Mouse (Mus musculus): ENCODE data around the gene Olfr283.
A peak's percentile ranks its signal among the peaks of the same experiment; 100 is the strongest.
"Not testable (repeated sequence)": the region's sequence is repeated elsewhere in the genome, so short reads cannot be mapped to it uniquely, and the experiment has no call there.

The Olfr283 gene

DNA sequence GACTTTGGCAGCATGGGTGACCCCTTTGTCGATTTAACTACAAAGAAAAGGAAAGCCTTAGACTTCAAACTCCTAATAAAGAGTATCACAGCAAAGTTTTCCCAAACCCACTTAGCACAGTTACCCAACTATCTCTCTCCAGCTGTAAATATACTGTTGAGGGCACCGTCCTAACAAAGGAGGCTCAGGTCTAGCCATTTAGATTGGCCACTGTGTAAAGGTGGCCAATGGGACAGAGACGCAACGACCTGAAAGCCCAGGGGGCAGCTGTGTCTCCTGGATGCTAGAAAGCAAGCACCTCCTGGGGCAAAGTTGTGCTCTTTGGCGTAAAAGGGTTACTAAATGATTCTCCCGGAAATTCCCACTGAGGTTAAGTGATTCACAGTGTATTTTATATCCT is at the start of gene Olfr283:
Olfr283 (minus strand) TSS at position 101 of the 400 bp plus-strand sequence.
- DNase-seq (ENCODE audit: low spot score) = no peak

DNA sequence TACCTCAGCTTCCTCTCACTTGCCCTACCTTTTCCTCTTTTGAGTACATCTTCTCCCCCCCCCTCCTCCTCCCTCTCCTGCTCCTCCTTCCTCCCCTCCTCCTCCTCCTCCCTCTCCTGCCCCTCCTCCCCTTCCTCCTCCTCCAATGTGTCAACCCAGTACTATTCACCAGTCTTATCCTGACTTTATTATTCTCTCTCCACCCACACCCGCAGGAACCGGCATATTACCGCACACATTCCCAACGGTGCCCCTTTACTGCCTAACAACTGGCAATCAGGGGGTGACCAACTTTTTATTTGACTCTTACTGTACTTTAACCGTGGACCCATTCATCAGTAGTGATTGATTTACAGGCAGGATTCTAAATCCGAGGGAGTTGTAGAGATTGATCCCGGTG is 44.4 kb upstream of the Olfr283 start:
- DNase-seq (ENCODE audit: low spot score) = no peak

DNA sequence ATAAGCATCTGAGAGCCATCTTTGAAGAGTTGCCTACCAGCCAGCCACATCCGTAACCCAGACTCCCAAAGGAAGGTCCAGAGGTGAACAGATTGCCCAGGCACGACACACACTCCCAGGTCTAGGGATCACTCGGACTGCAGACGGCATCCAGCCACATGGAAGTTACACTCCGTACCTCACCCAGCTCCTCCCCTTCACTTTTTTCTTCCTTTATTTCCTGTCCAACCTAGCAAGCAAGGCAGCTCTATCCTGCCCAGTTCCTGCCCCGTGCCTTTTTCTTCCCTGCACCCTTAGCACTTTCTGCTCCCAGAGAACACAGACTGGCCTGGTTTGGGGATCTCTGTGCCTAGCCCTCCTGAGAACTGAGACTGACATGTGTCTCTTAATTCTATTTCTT is 44.0 kb upstream of the Olfr283 start:
- no peak for DNase-seq (ENCODE audit: low spot score)

DNA sequence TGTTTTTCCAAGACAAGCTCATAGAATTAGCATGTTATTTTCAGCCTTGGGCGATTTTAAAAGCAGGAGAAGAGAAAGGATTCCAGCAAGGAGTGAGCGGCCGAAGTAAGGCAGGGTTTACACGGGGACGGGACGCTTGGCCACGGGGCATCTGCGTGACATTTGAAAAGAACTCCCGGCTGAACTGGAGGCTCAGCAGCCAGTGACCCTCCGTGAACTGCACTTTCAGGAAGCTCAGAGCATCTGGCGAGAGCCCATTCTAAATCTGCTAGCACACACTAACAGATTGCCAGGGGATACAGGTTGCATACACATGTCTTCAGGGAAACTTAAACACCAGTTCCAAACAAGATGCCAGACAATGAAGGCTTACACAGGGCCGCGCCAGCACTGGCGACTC is 43.6 kb upstream of the Olfr283 start:
- DNase-seq (ENCODE audit: low spot score) = no peak

DNA sequence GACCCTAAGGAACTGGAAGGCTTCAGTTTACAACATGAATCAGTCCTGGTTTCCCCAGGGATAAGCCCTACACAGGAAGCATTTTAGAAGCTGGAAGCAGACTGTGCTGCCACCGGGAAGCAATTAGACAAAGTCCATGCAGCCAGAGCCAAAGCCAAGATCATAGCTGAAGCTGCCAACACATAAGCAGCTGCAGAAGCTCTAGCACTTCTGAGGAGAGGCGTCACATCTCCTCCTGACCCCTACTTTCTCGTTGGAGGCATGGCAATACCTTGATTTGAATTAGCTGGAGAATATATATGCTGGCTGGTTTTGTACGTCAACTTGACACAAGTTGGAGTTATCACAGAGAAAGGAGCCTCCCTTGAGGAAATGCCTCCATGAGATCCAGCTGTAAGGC is 40.2 kb upstream of the Olfr283 start:
- DNase-seq (ENCODE audit: low spot score) = no peak

DNA sequence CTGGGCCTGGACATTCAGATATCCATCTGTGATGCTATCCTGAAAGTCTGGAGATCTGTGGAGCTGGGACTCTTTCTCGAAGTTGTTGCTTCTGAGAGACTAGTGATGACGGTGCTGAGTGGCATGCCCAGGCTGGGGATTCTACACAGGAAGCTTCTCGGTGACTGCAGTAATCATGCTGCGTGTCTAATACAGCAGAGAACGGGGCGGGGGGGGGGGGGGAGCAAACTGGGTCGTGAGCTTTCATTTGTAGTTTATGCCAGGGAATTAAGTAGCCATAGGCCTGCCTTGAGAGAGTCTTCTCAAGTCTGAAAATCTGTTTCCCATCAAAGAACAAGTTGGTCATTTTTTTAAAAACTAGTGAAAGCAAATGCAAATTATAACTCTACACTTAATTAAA is 37.4 kb upstream of the Olfr283 start:
- DNase-seq (ENCODE audit: low spot score) = no peak

DNA sequence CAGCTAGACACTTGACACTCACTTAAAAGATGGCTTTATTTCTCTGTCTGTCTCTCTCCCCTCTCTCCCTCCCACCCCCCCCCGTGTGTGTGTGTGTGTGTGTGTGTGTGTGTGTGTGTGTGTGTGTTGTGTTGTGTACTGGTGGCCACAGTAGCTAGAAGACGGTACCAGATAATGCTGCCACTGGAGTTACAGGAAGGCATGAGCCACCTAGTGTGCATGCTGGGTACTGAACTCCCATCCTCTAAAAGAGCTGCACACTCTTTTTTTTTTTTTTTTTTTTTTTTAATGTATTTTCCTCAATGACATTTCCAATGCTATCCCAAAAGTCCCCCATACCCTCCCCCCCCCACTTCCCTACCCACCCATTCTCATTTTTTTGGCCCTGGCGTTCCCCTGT is 36.5 kb upstream of the Olfr283 start:
- DNase-seq (ENCODE audit: low spot score) = not testable (repeated sequence)

DNA sequence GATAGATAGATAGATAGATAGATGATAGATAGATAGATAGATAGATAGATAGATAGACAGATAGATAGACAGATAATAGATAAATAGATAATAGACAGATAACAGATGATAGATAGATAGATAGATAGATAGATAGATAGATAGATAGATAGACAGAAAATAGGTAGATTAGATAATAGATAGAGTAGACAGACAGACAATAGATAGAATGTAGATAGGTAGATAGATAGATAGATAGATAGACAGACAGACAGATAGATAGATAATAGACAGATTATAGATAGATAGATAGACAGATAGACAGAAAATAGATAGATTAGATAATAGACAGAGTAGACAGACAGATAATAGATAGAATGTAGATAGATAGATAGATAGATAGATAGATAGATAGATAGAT is 36.1 kb upstream of the Olfr283 start:
- not testable (repeated sequence) for DNase-seq (ENCODE audit: low spot score)

DNA sequence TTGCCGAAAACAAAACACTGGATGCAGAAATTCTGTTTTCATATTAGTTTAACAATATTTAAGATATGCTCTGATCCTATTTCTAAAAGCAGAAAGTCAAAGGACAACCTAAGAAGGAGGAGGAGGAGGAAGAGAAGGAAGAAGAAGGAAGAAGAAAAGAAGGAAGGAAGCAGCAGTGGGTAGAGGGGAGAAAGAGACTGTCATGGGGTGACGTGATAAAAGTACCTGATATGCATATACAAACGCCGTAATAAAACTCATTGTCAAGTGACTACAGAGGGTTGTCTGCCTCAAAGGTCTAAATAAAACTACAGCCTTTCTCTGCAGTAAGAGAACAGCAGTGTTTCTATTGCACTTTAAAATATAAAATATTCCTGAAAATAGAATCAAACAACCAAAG is 35.2 kb upstream of the Olfr283 start:
- DNase-seq (ENCODE audit: low spot score) = no peak

DNA sequence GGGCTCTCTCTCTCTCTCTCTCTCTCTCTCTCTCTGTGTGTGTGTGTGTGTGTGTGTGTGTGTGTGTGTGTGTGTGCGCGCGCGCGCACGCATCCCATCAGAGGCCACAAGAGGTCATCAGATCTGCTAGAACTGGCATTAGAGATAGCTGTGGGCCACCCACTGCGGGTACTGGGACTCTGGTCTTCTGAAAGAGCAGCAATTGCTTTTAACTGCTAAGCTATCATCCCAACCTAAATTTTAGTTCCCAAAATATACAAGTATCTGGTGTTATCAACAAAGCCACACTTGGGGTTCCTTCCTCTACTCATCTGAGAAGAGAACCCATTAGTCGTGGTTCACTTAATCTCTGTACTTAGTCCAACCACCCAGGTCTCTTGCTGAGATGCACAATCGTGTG is 29.5 kb upstream of the Olfr283 start:
- no peak for DNase-seq (ENCODE audit: low spot score)

DNA sequence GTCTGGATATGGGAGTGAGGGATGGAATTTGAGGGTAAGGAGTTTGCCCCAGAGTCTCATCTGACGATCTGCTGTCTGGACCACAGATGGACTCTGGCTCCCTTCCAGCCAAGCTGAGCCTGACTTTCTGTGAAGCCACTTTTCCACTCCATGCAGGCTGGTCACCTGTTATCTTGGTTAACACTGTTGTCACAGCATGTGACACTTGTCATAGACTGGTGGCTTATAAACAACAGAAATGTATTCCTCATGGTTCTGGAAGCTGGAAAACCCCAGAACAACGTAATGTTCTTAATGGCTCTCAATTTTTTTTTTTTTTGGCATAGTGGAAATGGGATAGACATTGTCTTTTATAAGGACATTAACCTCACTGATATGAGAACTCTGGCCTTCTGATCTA is 28.9 kb upstream of the Olfr283 start:
- no peak for DNase-seq (ENCODE audit: low spot score)

DNA sequence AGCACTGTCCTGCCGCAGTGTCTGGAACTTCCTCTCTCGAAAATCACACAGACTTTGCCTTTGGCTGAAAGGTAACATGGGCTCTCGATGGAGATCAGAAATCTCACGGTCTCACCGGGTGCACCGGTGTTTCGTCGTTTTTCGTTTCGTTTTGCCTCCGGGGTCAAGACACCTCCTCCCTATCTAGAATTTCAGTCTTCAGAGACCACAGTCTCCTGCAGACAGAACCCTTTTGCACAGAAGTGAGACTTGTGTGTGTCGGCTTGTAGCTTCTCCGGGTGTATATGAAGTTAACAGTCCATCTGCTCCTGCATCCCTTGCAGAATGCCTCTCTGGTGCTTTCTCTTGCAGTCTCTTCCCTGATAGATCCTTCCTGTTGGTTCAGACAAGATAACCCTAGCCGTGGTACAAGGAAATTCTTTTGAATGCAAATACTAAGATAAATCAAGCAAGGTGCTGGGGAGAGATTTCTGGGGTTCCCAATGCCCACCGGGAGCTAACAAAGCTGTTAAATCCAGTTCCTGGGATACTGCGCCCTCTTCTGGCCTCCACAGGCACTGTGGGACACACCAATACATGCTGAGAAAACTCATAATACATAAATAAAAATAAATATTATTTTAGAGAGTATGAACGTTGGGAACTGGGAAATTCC is 27.8 kb upstream of the Olfr283 start:
- peak; percentile 31 for DNase-seq (ENCODE audit: low spot score)

DNA sequence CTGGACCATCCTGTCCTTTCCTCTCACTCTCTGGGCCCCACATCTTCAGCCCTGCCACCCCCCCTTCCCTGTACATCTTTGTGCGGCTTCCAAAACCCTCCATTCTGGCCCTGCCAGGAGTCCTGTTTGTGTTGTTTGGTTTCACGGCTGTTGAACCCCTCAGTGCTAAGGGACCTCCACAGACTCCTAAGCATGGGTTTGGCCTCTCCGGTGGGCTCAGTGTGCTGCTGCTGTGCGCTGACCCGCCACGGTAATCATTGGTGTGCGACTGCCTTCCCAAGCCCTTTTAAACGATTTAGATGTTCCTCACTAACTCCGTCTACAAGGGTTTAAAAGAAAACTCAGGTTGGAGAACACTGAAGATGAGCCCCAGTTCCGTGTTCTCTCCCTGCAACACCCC is 21.6 kb upstream of the Olfr283 start:
- no peak for DNase-seq (ENCODE audit: low spot score)

DNA sequence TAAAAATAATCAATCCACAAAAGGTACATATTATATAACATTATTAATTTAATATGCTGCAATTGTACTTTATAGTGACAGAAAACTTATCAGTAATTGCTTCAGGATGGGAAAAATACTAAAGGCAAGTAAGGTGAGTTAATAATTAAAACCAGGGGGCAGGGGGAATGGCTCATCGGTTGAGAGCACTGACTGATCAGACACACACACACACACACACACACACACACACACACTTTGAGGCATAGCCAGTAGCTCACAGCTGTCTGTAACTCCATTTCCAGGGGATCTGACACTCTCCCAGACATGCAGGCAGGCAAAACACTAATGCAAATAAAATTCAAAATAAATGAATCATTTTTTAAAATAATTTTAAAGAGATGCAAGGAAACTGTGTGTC is 16.4 kb upstream of the Olfr283 start:
- no peak for DNase-seq (ENCODE audit: low spot score)

DNA sequence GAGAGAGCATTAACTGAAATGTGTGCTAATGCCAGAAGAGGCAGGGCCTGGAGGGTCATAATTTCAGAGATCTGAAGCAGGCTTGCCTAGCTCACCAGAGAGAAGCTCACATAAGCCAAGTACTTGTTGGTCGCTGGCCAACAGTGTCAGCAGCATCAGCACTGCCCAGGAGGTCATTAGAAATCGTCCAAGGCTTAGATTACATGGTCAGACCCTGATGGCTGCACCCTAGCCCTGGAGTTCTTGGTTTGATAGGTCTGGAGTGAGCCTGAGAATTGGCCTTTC is 11.1 kb upstream of the Olfr283 start:
- DNase-seq (ENCODE audit: low spot score) = peak; percentile 11

DNA sequence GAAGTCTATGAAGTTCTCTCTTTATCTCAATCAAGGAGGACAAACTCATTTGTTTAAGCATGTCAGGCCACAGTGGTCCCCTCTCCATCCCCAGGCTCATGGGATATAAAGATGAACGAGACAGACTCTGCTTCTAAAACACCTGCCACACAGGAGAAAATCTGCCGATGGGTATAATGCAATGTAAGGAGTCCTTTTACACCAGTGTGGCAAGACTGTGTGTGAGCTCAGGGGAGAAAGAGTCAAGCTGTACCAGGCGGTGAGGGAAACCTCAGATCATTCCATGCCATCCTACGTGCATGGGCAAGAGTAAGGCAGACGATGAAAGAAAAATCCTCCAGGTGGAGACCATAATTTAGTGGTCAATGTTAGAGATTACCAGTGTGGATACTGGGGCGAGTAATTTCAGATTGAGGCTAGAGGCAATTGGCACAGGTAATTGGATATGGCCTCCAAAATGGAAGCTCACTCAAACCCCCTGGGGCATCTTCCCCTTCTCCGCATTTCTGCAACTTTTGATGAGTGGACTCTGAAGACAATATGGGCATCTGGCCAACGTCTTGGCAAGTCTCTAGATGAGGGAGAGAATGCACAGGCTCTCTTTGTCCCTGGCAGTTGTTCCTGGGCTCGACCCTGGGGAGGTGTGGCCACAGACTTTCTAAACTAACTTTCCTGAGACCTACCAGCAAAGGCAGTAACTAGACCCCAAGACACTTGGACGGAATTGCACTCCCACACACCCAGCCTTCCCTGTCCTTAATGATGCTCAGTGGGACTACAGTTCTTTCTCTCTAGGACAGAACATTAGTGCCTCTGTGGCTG is 10.5 kb upstream of the Olfr283 start:
- DNase-seq (ENCODE audit: low spot score) = peak; percentile 37

DNA sequence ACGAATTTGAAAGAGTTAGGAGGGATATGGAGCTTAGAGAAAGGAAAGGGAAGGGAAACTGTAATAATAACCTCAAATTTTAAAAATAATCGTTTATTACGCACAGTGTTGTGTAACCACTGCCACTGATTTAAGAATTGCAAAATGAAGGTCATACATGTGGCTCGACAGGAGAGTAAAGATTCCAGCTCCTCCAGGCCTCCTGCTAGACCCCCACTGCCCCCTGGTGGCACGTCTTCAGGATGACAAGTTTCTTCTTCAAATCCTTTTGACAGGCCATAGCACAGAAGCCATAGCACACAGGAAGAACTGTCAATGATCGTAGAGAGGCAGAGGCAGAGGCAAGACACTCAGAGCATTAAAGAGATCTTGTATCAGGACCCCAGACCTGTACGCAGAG is 9.1 kb upstream of the Olfr283 start:
- peak; percentile 85 for DNase-seq (ENCODE audit: low spot score)

DNA sequence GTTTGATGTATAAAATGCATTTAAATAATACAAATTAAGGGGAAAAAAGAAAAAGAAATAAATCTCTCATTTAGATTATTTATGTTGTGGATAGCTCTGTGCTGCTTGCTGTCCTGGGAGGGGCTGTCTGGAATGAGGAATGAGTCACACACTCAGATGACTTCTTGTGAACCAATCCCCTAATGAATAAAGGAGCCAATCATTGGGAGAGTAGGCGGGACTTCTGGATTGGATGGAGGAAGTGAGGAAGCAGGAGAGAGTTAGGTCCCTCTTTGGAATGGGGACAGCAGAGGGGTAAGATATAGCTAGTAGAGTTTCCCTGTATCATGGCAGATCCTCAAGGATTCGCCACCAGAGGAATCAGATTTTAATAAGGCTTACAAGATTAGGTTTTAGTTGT is 6.9 kb upstream of the Olfr283 start:
- DNase-seq (ENCODE audit: low spot score) = no peak

DNA sequence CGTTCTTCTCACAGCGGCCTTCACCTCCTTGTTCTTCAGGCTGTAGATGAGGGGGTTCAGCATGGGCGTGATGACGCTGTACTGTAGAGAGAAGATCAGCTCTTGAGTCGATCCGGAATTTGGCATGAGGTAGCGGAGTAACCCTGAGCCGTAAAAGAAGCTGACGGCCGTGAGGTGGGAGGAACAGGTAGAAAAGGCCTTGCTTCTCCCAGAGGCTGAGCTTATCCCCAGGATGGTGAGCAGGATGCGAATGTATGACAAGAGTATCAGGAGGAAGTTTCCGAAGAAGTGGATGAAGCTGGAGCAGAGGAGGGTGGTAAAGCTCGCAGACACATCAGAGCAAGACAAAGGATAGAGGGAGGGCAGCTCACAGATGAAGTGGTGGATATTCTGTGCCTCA is 2.5 kb downstream of the Olfr283 start:
- no peak for DNase-seq (ENCODE audit: low spot score)

DNA sequence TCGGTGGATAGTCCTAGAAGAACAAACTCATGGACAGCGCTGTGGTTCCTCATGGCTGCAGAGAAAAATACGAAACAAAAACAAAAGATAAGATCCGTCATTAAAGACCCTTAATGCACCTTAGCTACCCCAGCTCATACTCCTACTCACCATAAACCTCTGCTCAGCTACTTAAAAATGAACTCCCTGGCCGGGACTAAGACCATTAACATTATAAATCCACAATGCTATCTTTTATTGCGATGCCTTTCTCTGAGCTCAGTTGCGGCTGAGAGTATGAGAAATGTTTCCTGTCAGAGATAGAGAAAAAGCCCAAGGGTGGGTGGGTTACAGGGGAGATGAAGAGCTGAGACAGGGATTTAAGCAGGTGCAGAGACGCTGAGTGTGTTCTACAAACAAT is 39.9 kb downstream of the Olfr283 start, which contains the start of gene Olfr284:
Olfr284 (minus strand) TSS at position 101 of the 400 bp plus-strand sequence.
- DNase-seq (ENCODE audit: low spot score) = no peak

All from urinary bladder, postnatal 14 days (tissue).